Mouse (Mus musculus): ENCODE data around the gene Tnpo3.

Gene Tnpo3

GRCm38 (mm10) chr6:29609111-29610019, at the start of gene Tnpo3:
Tnpo3 (minus strand) TSS chr6:29609887.
- in situ Hi-C loops (cut with MboI, MseI), result no loop called here

GRCm38 (mm10) chr6:29658626-29659475, 49.2 kb upstream of the Tnpo3 start:
- in situ Hi-C loops (cut with MboI, MseI), result no loop called here

- in situ Hi-C loops (cut with MboI, MseI), result no loop called here
Observed at GRCm38 (mm10) chr6:29653271-29653670, 43.6 kb upstream of the Tnpo3 start.

- in situ Hi-C loops (cut with MboI, MseI), result no loop called here
Observed at GRCm38 (mm10) chr6:29650170-29650549, 40.5 kb upstream of the Tnpo3 start.

- in situ Hi-C loops (cut with MboI, MseI), result loop anchor here (10.0 kb wide), 1 partner anchor 215 kb away; the partner anchor contains the start of gene Flnc
Observed at GRCm38 (mm10) chr6:29649494-29650169, 39.9 kb upstream of the Tnpo3 start.

GRCm38 (mm10) chr6:29641816-29642215, 32.1 kb upstream of the Tnpo3 start:
- in situ Hi-C loops (cut with MboI, MseI), result loop anchor here (10.0 kb wide), 1 partner anchor 207 kb away; the partner anchor contains the start of gene Flnc

GRCm38 (mm10) chr6:29639580-29640419, 30.1 kb upstream of the Tnpo3 start:
- in situ Hi-C loops (cut with MboI, MseI), result loop anchor here (10.0 kb wide), 1 partner anchor 205 kb away; the partner anchor contains the start of gene Flnc

- in situ Hi-C loops (cut with MboI, MseI), result no loop called here
Observed at GRCm38 (mm10) chr6:29638844-29639460, 29.3 kb upstream of the Tnpo3 start.

GRCm38 (mm10) chr6:29637397-29638373, 28.0 kb upstream of the Tnpo3 start:
- in situ Hi-C loops (cut with MboI, MseI), result no loop called here

- in situ Hi-C loops (cut with MboI, MseI), result no loop called here
Observed at GRCm38 (mm10) chr6:29636322-29637092, 26.8 kb upstream of the Tnpo3 start.

GRCm38 (mm10) chr6:29634537-29634936, 24.9 kb upstream of the Tnpo3 start:
- in situ Hi-C loops (cut with MboI, MseI), result no loop called here

GRCm38 (mm10) chr6:29632552-29633292, 23.0 kb upstream of the Tnpo3 start:
- in situ Hi-C loops (cut with MboI, MseI), result no loop called here

- in situ Hi-C loops (cut with MboI, MseI), result no loop called here
Observed at GRCm38 (mm10) chr6:29631751-29632551, 22.3 kb upstream of the Tnpo3 start.

- in situ Hi-C loops (cut with MboI, MseI), result no loop called here
Observed at GRCm38 (mm10) chr6:29630216-29630615, 20.5 kb upstream of the Tnpo3 start.

- in situ Hi-C loops (cut with MboI, MseI), result no loop called here
Observed at GRCm38 (mm10) chr6:29627756-29628155, 18.1 kb upstream of the Tnpo3 start.

GRCm38 (mm10) chr6:29623857-29624256, 14.2 kb upstream of the Tnpo3 start:
- in situ Hi-C loops (cut with MboI, MseI), result no loop called here

GRCm38 (mm10) chr6:29622273-29622672, 12.6 kb upstream of the Tnpo3 start:
- in situ Hi-C loops (cut with MboI, MseI), result no loop called here
